Mouse (Mus musculus) ovary, postnatal 10 days (tissue): ENCODE results near the gene Krtap11-1.

Source experiments
- DNase-seq: peaks from one replicate; pipeline ENCODE4 v3.0.0; 2022; ENCODE audit warnings: low spot score

Krtap11-1 gene

GRCm38 (mm10) chr16:89571083-89571482 lies at the start of gene Krtap11-1:
Gene Krtap11-1 (minus strand): TSS chr16:89571183.
- no peak for DNase-seq

GRCm38 (mm10) chr16:89618190-89618589 lies 47.2 kb upstream of the Krtap11-1 start:
- DNase-seq: no peak

DNA sequence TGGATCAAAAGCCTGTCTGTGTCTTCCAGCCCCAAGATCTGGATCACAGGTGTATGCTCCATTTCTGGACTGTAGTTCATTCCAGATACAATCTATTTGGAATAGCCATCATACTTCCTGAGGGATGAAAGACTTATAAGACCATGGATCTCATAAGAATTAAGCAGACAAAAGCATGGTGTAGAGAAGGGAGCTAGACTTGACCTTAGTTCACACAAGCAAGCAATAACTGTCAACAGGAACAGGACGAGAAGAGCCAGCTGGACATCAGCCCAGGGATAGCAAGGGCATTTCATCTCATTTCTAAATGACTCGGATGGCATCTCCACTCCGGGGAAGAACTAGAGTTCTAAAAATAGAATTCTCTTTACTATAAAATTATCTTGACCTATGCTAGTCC lies 46.3 kb upstream of the Krtap11-1 start:
- no peak for DNase-seq

DNA sequence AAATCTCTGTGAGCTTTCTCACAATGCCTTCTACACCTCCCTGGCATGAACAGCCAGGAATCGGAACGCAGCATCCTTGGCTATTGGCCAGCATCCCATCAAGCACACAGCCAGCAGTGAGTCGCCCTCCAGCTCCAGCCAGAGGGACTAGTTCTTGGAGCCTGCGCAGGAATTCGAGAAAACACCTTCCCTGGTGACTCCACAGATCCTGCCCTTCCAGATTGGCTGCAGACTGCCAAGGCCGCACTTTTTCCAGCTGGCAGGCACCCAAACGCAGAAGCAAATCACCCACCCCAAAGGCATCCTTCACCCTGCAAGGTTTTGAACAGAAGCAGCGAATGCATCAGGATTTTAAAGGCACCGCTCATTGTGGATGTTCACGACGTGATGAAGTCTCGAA lies 42.7 kb upstream of the Krtap11-1 start:
- DNase-seq: no peak

DNA sequence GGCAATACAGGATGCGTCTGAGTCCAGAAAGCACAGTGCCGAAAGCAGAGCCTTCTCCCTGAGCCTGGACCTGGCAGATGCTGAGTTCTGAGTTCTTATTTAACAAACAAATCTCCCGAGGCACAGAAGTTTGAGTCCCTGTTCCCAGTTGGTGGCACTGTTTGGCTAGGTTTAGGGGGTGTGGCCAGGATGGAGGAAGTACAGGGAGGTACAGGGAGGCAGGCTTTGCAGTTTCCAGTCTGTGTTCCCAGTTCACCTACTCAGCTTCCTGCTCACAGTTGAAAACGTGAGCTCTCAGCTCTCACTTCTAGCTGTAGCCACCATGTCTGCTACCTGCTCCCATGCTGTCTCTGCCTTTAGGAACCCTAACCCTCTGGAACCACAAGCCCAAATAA lies 37.8 kb upstream of the Krtap11-1 start:
- no peak for DNase-seq

DNA sequence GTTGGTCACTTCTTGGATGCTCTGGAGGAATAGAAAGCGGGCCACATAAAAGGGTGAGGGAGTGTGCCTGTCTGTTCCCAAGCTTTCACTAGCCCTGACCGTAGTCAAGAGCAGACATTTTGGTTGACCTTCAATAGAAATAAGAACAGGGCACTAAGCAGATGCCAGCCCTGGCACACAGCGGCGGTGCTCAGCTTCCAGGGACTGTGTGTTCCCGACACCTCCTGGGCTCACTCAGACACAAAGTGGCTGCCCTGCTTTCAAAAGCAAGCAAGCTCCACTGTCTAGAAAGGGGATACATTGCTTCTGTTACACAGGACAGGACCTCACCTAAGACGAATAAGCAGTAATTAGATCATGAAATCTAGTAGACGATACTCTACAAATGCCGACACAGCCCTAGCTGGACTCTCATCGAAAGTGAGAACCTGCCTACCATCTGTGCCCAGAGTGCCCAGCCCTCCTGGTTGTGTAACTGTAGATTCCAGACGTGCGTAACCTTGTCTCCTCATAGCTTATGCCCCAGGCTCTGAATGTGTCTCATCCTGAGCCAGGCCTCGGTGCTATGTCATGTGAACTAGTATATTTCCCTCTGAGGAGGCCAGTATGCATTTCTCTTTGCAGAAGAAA lies 37.3 kb upstream of the Krtap11-1 start:
- no peak for DNase-seq

DNA sequence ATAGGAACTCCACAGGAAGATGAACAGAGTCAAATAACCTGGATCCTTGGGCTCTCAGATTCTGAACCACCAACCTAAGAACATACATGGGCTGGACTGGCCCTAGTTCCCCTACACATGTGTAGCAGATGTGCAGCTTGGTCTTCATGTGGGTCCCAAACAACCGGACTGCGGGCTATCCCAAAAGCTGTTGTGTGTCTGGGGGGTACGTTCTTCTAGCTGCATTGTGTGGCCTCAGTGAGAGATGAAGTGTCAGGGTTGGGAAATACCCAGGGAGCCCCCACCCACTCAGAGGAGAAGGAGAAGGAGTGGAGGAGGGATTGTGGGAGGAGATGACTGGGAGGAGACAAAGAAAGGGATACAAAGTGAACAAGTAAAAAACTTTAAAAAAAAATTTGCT lies 36.0 kb upstream of the Krtap11-1 start:
- no peak for DNase-seq

- no peak for DNase-seq
Measured at GRCm38 (mm10) chr16:89587209-89587608, 16.2 kb upstream of the Krtap11-1 start.

DNA sequence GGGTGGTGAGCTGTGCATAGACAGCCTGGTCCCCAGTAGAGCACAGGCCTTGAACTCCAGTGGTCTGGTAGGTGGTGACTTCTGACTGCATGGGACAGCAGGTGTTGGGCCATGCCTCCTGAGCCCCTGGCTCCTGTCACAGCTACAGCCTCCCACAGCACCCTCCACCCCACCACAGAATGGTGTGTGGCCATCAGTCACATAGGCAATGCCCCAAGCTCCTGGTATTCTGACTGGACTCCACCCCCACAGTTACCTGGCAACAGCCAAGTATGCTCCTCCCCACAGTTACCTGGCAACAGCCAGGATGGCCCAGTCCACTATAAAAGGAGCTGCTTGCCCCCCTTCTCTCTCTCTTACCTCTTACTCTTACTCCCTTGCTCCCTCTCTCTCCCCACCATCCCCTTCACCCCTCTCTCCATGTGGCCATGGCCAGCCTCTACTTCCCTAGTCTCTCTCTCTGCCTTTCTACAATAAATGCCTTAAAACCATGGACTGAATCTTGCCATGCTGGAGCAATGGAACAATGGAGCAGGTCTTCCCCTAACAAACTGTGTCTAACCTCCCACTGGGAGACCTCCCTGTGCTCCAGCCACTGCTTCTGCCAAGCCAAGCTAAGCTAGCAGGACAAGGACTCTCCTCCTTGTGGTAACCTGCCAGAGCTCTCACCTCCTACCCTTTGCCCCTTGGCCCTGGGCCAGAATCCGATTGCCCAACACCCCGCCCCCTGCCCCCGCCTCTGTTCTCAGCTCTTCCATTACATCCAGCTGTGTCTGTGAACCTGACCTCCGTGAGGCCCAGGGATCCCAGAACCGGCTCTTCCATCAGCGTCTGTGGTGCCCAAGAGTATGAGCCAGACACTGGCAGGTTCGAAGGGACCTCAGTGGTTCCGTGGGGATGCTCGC lies 14.9 kb upstream of the Krtap11-1 start:
- DNase-seq: no peak

- DNase-seq: no peak
Measured at GRCm38 (mm10) chr16:89581658-89582057, 10.7 kb upstream of the Krtap11-1 start.

GRCm38 (mm10) chr16:89570516-89570915 lies 467 bp downstream of the Krtap11-1 start:
- DNase-seq: no peak

DNA sequence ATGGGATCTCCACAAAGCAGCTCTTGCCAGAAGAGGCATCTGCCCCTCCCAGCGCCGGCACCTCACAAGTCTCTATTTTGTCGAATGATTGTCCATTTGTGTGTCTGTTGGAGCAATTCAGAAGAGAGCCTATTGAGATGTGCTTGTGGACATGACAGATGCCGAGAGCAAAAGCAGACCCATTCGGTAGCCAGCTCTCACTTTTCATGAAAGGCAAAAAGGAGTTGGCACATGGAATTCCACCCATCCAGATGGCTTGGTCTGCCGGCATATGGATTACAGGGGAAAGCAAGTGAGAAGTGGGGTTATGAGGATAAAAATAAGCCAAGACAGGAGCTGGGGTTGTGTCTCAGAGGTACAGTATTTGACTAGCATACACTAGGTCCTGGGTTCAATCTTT lies 1.8 kb downstream of the Krtap11-1 start:
- no peak for DNase-seq

- no peak for DNase-seq
Measured at GRCm38 (mm10) chr16:89568141-89568540, 2.8 kb downstream of the Krtap11-1 start.

DNA sequence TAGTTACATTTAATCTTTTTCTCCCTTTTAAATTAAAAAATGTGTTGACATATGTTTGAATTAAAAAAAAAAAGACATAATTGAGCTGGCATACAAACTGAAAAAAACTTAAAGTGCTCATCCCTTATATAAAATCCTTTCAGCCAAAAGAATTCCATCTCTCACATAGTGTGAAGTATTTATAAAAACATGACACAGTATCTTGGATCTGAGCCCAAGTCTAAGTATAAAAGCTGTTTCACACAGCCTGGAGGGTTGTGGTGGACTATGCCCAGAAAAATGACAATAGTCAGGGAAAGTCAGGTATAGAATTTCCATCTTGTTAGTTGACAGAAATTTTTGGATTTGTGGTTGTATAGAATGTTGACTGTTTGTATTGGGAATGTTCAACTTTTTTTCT lies 20.7 kb downstream of the Krtap11-1 start:
- DNase-seq: no peak

DNA sequence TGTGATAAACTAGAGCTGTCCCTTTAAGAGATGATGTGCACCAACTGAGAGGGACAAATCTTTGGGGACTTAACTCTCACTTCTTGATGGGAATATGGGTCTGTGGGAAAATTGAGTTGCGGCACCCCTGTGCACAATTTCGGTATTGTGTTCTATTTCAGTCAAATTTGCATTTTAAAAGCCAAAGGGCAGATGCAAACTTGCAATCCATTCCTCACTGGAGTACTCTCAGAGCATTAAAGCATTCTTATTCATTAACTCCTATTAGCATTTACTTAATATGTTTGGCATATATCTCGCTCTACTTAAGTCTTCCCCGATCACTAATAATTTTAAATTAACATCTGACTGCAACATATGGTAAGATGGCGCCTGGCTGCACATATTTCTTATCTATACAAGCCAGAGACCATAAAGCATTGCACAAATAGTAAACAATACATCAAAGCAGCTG lies 32.9 kb downstream of the Krtap11-1 start:
- no peak for DNase-seq

- DNase-seq: no peak
Measured at GRCm38 (mm10) chr16:89537349-89537748, 33.6 kb downstream of the Krtap11-1 start.

- DNase-seq: no peak
Measured at GRCm38 (mm10) chr16:89530547-89530946, 40.4 kb downstream of the Krtap11-1 start.

DNA sequence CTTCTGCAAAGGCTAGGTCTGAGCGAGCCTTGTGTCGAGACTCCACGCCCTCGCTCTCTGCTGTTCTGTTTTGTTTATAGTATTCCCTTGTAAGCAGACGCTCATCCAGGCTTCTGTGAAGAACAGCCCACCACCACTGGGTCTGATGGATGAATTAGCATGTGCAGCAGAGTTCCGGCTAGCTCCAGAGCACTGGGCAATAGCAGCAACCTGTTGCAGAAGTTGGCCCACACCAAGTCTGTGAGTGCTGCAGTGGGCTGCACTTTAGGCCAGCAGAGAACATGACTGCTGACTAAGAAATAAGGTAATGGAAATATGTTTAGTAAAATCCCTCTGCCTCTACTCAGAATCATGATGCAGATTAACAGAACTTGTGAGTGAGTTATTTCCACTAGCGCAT lies 41.1 kb downstream of the Krtap11-1 start:
- DNase-seq: no peak

DNA sequence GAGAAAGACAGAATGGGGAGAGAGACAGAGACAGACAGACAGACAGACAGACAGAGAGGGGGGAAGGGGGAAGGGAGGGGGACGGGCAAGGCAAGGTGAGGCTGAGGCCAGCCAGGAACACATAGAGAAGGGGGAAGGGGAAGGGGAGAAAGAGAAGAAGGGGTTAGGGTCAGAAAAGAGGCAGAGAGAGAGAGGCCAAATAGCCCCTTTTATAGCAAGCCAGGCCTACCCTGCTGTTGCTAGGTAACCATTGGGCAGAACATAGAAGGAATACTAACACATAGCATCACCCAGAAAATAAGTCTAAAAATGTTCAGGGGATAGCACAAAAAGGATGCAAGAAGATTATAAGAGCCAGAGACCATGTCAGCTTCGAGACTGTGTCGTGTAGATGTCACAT lies 42.6 kb downstream of the Krtap11-1 start:
- no peak for DNase-seq

GRCm38 (mm10) chr16:89520996-89521395 lies 50.0 kb downstream of the Krtap11-1 start:
- DNase-seq: no peak

- no peak for DNase-seq
Measured at GRCm38 (mm10) chr16:89520555-89520954, 50.4 kb downstream of the Krtap11-1 start.
